15 mouse cellular contexts compared by ENCODE assay signal in genomic region chr7:34764250-34765148, GRCm38 (mm10). TPM values are rescaled to one million over a fixed set of nuclear protein-coding genes. Genes with fewer than 3 reads are reported as not detected.
DNase-seq lines count a peak whose midpoint lies in the region; ATAC-seq lines count a peak whose summit lies in the region.
"Had no signal": no experiment of that assay in that cellular context is flagged by ENCODE, and none has a peak within 500 bp of the region (broad histone marks: within the 10 kb centered on the region; RNA-seq: fewer than 3 reads in every experiment).

No protein-coding gene starts in this region.

- H3K36me3 ChIP-seq in forebrain, embryonic 12.5 days (replicated peaks), result no peaks in the 10 kb centered on the region
- H3K36me3 ChIP-seq in hindbrain, embryonic 15.5 days, result no peaks in the 10 kb centered on the region
- no peaks in the 10 kb centered on the region for H3K36me3 ChIP-seq in midbrain, embryonic 14.5 days (ENCODE audit: control insufficient read depth, insufficient read depth, low read length)
- H3K36me3 ChIP-seq in intestine, embryonic 15.5 days, result no peaks in the 10 kb centered on the region
- H3K36me3 ChIP-seq: G1E; liver, embryonic 12.5 days had no signal

- no peaks in the 10 kb centered on the region for H3K9me3 ChIP-seq in forebrain, embryonic 12.5 days
- H3K9me3 ChIP-seq in hindbrain, embryonic 15.5 days, result no peaks in the 10 kb centered on the region
- H3K9me3 ChIP-seq in midbrain, embryonic 14.5 days (ENCODE audit: control insufficient read depth, low read length), result no peaks in the 10 kb centered on the region
- H3K9me3 ChIP-seq in intestine, embryonic 15.5 days, result no peaks in the 10 kb centered on the region
- H3K9me3 ChIP-seq: liver, embryonic 12.5 days had no signal

- 41% methylated on average over 18 of the region's 18 CpGs for WGBS in forebrain, embryonic 12.5 days
- 33% methylated on average over 18 of the region's 18 CpGs for WGBS in hindbrain, embryonic 15.5 days
- 42% methylated on average over 18 of the region's 18 CpGs for WGBS in midbrain, embryonic 14.5 days
- WGBS in intestine, embryonic 15.5 days, result 75% methylated on average over 18 of the region's 18 CpGs

- DNase-seq in MN1 (ENCODE audit: low spot score), result peak; percentile 30
- DNase-seq in midbrain, embryonic 14.5 days, result peak; percentile 63
- DNase-seq in left cerebral cortex, adult 18-20 months (ENCODE audit: low spot score in 2 of 2), result no peak
- no peak for DNase-seq in layer of hippocampus, postnatal 10 days (ENCODE audit: low spot score in 2 of 2)
- DNase-seq in B cell, adult 2 months, result no peak
- DNase-seq: cerebellum, postnatal 14 days; kidney, adult 8-10 months; layer of hippocampus, adult 9-11 months; lung, postnatal 14 days had no signal

- H3K4me3 ChIP-seq in forebrain, embryonic 12.5 days (replicated peaks), result no peak overlapping the region
- H3K4me3 ChIP-seq in hindbrain, embryonic 15.5 days, result no peak overlapping the region
- no peak overlapping the region for H3K4me3 ChIP-seq in midbrain, embryonic 14.5 days (replicated peaks; ENCODE audit: low read depth, low read length)
- no peak overlapping the region for H3K4me3 ChIP-seq in intestine, embryonic 15.5 days (replicated peaks)
- H3K4me3 ChIP-seq: liver, embryonic 12.5 days had no signal

- peak overlapping the region; percentile 88 for H3K27ac ChIP-seq in forebrain, embryonic 12.5 days
- peak overlapping the region; percentile 48 for H3K27ac ChIP-seq in hindbrain, embryonic 15.5 days (replicated peaks)
- peak overlapping the region; percentile 74 for H3K27ac ChIP-seq in midbrain, embryonic 14.5 days (replicated peaks; ENCODE audit: low read depth, low read length)
- H3K27ac ChIP-seq in intestine, embryonic 15.5 days, result no peak overlapping the region
- H3K27ac ChIP-seq: liver, embryonic 12.5 days had no signal

- H3K27me3 ChIP-seq in forebrain, embryonic 12.5 days, result 0 out of 2 replicates have a peak, but pooled peaks cover 6% of the 10 kb centered on the region
- no peaks in the 10 kb centered on the region for H3K27me3 ChIP-seq in hindbrain, embryonic 15.5 days
- no peaks in the 10 kb centered on the region for H3K27me3 ChIP-seq in midbrain, embryonic 14.5 days (ENCODE audit: control insufficient read depth, insufficient read depth, low read length)
- no peaks in the 10 kb centered on the region for H3K27me3 ChIP-seq in intestine, embryonic 15.5 days (replicated peaks)
- H3K27me3 ChIP-seq: liver, embryonic 12.5 days had no signal

- H3K4me2 ChIP-seq in forebrain, embryonic 12.5 days, result 0 out of 2 replicates have a peak overlapping the region, but pooled peaks have one; percentile 8
- peak overlapping the region; percentile 9; the same call in 1 of the 2 replicates for H3K4me2 ChIP-seq in hindbrain, embryonic 15.5 days
- 0 out of 2 replicates have a peak overlapping the region, but pooled peaks have one; percentile 17 for H3K4me2 ChIP-seq in midbrain, embryonic 14.5 days (ENCODE audit: low read length)
- no peak overlapping the region for H3K4me2 ChIP-seq in intestine, embryonic 15.5 days (replicated peaks)
- H3K4me2 ChIP-seq: liver, embryonic 12.5 days had no signal

- H3K4me1 ChIP-seq in forebrain, embryonic 12.5 days, result peaks cover 32% of the 10 kb centered on the region
- H3K4me1 ChIP-seq in hindbrain, embryonic 15.5 days (replicated peaks), result peaks cover 31% of the 10 kb centered on the region
- peaks cover 17% of the 10 kb centered on the region for H3K4me1 ChIP-seq in midbrain, embryonic 14.5 days (ENCODE audit: control insufficient read depth, insufficient read depth, low read length)
- no peaks in the 10 kb centered on the region for H3K4me1 ChIP-seq in intestine, embryonic 15.5 days (replicated peaks)
- H3K4me1 ChIP-seq: liver, embryonic 12.5 days had no signal

- ATAC-seq in forebrain, embryonic 12.5 days (ENCODE audit: low FRiP score), result peak; percentile 91
- ATAC-seq in hindbrain, embryonic 15.5 days (ENCODE audit: low FRiP score, low read depth), result peak; percentile 67
- ATAC-seq in midbrain, embryonic 14.5 days (ENCODE audit: low FRiP score, low TSS enrichment), result peak; percentile 63
- ATAC-seq in intestine, embryonic 15.5 days, result no peak
- ATAC-seq: liver, embryonic 12.5 days had no signal

- H3K9ac ChIP-seq in forebrain, embryonic 12.5 days, result no peak overlapping the region
- H3K9ac ChIP-seq in hindbrain, embryonic 15.5 days, result no peak overlapping the region
- 0 out of 2 replicates have a peak overlapping the region, but pooled peaks have one; percentile 9 for H3K9ac ChIP-seq in midbrain, embryonic 14.5 days (replicated peaks; ENCODE audit: low read length)
- no peak overlapping the region for H3K9ac ChIP-seq in intestine, embryonic 15.5 days
- H3K9ac ChIP-seq: liver, embryonic 12.5 days had no signal

RNA-seq across cellular contexts. Expression of gene Chst8, which starts 48.0 kb away (rescaled TPM):
- polyA plus RNA-seq in forebrain, embryonic 12.5 days (2016; fragmentation: Nextera tagmentation; extraction: Ambion mirVana), result 13.5 and 15.9 TPM in 2 replicates
- 11.0 and 15.2 TPM in 2 replicates for polyA plus RNA-seq in hindbrain, embryonic 15.5 days (2015; fragmentation: Nextera tagmentation; extraction: Ambion mirVana)
- polyA plus RNA-seq in midbrain, embryonic 14.5 days (2014; fragmentation: Nextera tagmentation; extraction: Ambion mirVana), result 14.7 and 14.9 TPM in 2 replicates
- total RNA-seq in left cerebral cortex, adult 18-20 months (2021), result 10 to 100 TPM; 22.4 to 27.9 TPM
- polyA plus RNA-seq in intestine, embryonic 15.5 days (2015; fragmentation: Nextera tagmentation; extraction: Ambion mirVana), result 3.0 and 3.2 TPM in 2 replicates
- 10 to 100 TPM; 24.0 to 34.8 TPM for total RNA-seq in layer of hippocampus, postnatal 10 days (2021)
- total RNA-seq: monocyte, adult 5-6 weeks had no signal
- polyA plus RNA-seq: G1E had no signal

Comparison
In these comparisons a context has a peak if more than half of its experiments do, and no peak if none do; other contexts are left out.
1. DNase-seq: peak in MN1 (single experiment) and midbrain, embryonic 14.5 days (single experiment); none in left cerebral cortex, adult 18-20 months (0 of 2), layer of hippocampus, postnatal 10 days (0 of 2) and B cell, adult 2 months (0 of 2).